Mouse (Mus musculus) lung, embryonic 15.5 days (tissue): ENCODE results near the gene Eif2s1. TPM values are rescaled to one million over a fixed set of nuclear protein-coding genes. Genes with fewer than 3 reads are reported as not detected.

Experiments used
- polyA plus RNA-seq: library from polyadenylated mRNA; unstranded; fragments of >200 nt; fragmentation: Nextera tagmentation; extraction: Ambion mirVana; gene quantifications from 2 replicates; pipeline ENCODE4 v1.2.1, GENCODE M21; 2015

The Eif2s1 gene
- polyA plus RNA-seq, 1 experiment from 2014 or later = 219 TPM

Other genes starting within 250 kb of the Eif2s1 start
- gene Fam71d, start 170.3 kb upstream of the Eif2s1 start, polyA plus RNA-seq = not detected in 2 replicates
- gene Mpp5, start 112.9 kb upstream of the Eif2s1 start, polyA plus RNA-seq = 21.8 and 26.1 TPM in 2 replicates
- 51.6 and 56.1 TPM in 2 replicates for gene Atp6v1d, start 181 bp upstream of the Eif2s1 start, polyA plus RNA-seq
- gene Plek2, start 45.1 kb downstream of the Eif2s1 start, polyA plus RNA-seq = 6.0 and 7.1 TPM in 2 replicates
- 5.4 and 7.3 TPM in 2 replicates for gene Tmem229b, start 145.8 kb downstream of the Eif2s1 start, polyA plus RNA-seq
- 3.3 and 3.4 TPM in 2 replicates for gene Plekhh1, start 167.3 kb downstream of the Eif2s1 start, polyA plus RNA-seq
- 23.9 and 28.6 TPM in 2 replicates for gene Pigh, start 227.8 kb downstream of the Eif2s1 start, polyA plus RNA-seq